Mouse (Mus musculus): ENCODE measurements around the gene Klhl29. TPM values are rescaled to one million over a fixed set of nuclear protein-coding genes. Genes with fewer than 3 reads are reported as not detected.

Gene Klhl29
- polyA plus RNA-seq, 1 experiment, result 3.0 TPM

- WGBS, result 2% methylated on average over 84 of the region's 84 CpGs
- Histone ChIP-seq H3K27me3 (ENCODE audit: control insufficient read depth, insufficient read depth, low read length) (peaks cover 28% of the 10 kb centered on the region), H3K4me1 (ENCODE audit: control insufficient read depth, insufficient read depth, insufficient read length, low read length) (peaks cover 6% of the 10 kb centered on the region; the same call in 1 of the 2 replicates), H3K4me3 (ENCODE audit: low read depth, low read length) (peak overlapping the region; percentile 65), H3K27ac (ENCODE audit: insufficient read depth, low read depth, low read length) (peak overlapping the region; percentile 2; the same call in 1 of the 2 replicates), H3K36me3 (ENCODE audit: control insufficient read depth, insufficient read depth, low read length) (no peaks in the 10 kb centered on the region)
- TF ChIP-seq CTCF (IDR thresholded peaks at IDR 0.05; ENCODE audit: extremely low read depth, insufficient read length, insufficient replicate concordance, low read depth, low read length) (no peak), POLR2A (IDR thresholded peaks at IDR 0.05; ENCODE audit: low read depth, low read length) (no peak)
Measured at GRCm38 (mm10) chr12:5374684-5375615, 532 bp downstream of the Klhl29 start.

- WGBS, result 3% methylated on average over 31 of the region's 31 CpGs
- Histone ChIP-seq H3K36me3 (ENCODE audit: control insufficient read depth, insufficient read depth, low read length) (no peaks in the 10 kb centered on the region), H3K4me3 (ENCODE audit: low read depth, low read length) (peak overlapping the region; percentile 65), H3K4me1 (ENCODE audit: control insufficient read depth, insufficient read depth, insufficient read length, low read length) (peaks cover 6% of the 10 kb centered on the region; the same call in 1 of the 2 replicates), H3K27me3 (ENCODE audit: control insufficient read depth, insufficient read depth, low read length) (peaks cover 28% of the 10 kb centered on the region), H3K27ac (ENCODE audit: insufficient read depth, low read depth, low read length) (no peak overlapping the region)
- TF ChIP-seq CTCF (IDR thresholded peaks at IDR 0.05; ENCODE audit: extremely low read depth, insufficient read length, insufficient replicate concordance, low read depth, low read length) (no peak), POLR2A (IDR thresholded peaks at IDR 0.05; ENCODE audit: low read depth, low read length) (no peak)
Measured at GRCm38 (mm10) chr12:5374196-5374683, 1.2 kb downstream of the Klhl29 start.

GRCm38 (mm10) chr12:5373641-5374195 is 1.8 kb downstream of the Klhl29 start:
- Histone ChIP-seq H3K36me3 (ENCODE audit: control insufficient read depth, insufficient read depth, low read length) (no peaks in the 10 kb centered on the region), H3K4me1 (ENCODE audit: control insufficient read depth, insufficient read depth, insufficient read length, low read length) (peaks cover 6% of the 10 kb centered on the region; the same call in 1 of the 2 replicates)
- 2% methylated on average over 42 of the region's 42 CpGs for WGBS

GRCm38 (mm10) chr12:5369396-5369795 is 6.1 kb downstream of the Klhl29 start:
- TF ChIP-seq POLR2A (IDR thresholded peaks at IDR 0.05; ENCODE audit: low read depth, low read length) (no peak), CTCF (IDR thresholded peaks at IDR 0.05; ENCODE audit: extremely low read depth, insufficient read length, insufficient replicate concordance, low read depth, low read length) (no peak)
- Histone ChIP-seq H3K27me3 (ENCODE audit: control insufficient read depth, insufficient read depth, low read length) (peaks cover 6% of the 10 kb centered on the region), H3K36me3 (ENCODE audit: control insufficient read depth, insufficient read depth, low read length) (no peaks in the 10 kb centered on the region), H3K4me3 (ENCODE audit: low read depth, low read length) (no peak overlapping the region), H3K4me1 (ENCODE audit: control insufficient read depth, insufficient read depth, insufficient read length, low read length) (0 out of 2 replicates have a peak, but pooled peaks cover 2% of the 10 kb centered on the region), H3K27ac (ENCODE audit: insufficient read depth, low read depth, low read length) (no peak overlapping the region)
- WGBS, result 87% methylated on average over 4 of the region's 4 CpGs

More at GRCm38 (mm10) chr12:5373641-5374195, 1.8 kb downstream of the Klhl29 start:
- TF ChIP-seq CTCF (IDR thresholded peaks at IDR 0.05; ENCODE audit: extremely low read depth, insufficient read length, insufficient replicate concordance, low read depth, low read length), result no peak
- no peak for TF ChIP-seq POLR2A (IDR thresholded peaks at IDR 0.05; ENCODE audit: low read depth, low read length)
- Histone ChIP-seq H3K27ac (ENCODE audit: insufficient read depth, low read depth, low read length) (no peak overlapping the region), H3K4me3 (ENCODE audit: low read depth, low read length) (peak overlapping the region; percentile 65), H3K27me3 (ENCODE audit: control insufficient read depth, insufficient read depth, low read length) (peaks cover 28% of the 10 kb centered on the region)

GRCm38 (mm10) chr12:5364836-5365235 is 10.6 kb downstream of the Klhl29 start:
- 92% methylated on average over 3 of the region's 3 CpGs for WGBS
- no peaks in the 10 kb centered on the region for H3K4me1 ChIP-seq (ENCODE audit: control insufficient read depth, insufficient read depth, insufficient read length, low read length)
- TF ChIP-seq CTCF (IDR thresholded peaks at IDR 0.05; ENCODE audit: extremely low read depth, insufficient read length, insufficient replicate concordance, low read depth, low read length) (no peak), POLR2A (IDR thresholded peaks at IDR 0.05; ENCODE audit: low read depth, low read length) (no peak)
- H3K27ac ChIP-seq (ENCODE audit: insufficient read depth, low read depth, low read length), result no peak overlapping the region
- no peaks in the 10 kb centered on the region for H3K36me3 ChIP-seq (ENCODE audit: control insufficient read depth, insufficient read depth, low read length)
- H3K27me3 ChIP-seq (ENCODE audit: control insufficient read depth, insufficient read depth, low read length), result no peaks in the 10 kb centered on the region
- H3K4me3 ChIP-seq (ENCODE audit: low read depth, low read length), result no peak overlapping the region

GRCm38 (mm10) chr12:5363961-5364634 is 11.4 kb downstream of the Klhl29 start:
- Histone ChIP-seq H3K4me1 (ENCODE audit: control insufficient read depth, insufficient read depth, insufficient read length, low read length) (no peaks in the 10 kb centered on the region), H3K27ac (ENCODE audit: insufficient read depth, low read depth, low read length) (no peak overlapping the region), H3K27me3 (ENCODE audit: control insufficient read depth, insufficient read depth, low read length) (no peaks in the 10 kb centered on the region), H3K36me3 (ENCODE audit: control insufficient read depth, insufficient read depth, low read length) (no peaks in the 10 kb centered on the region), H3K4me3 (ENCODE audit: low read depth, low read length) (no peak overlapping the region)
- TF ChIP-seq POLR2A (IDR thresholded peaks at IDR 0.05; ENCODE audit: low read depth, low read length), result no peak
- TF ChIP-seq CTCF (IDR thresholded peaks at IDR 0.05; ENCODE audit: extremely low read depth, insufficient read length, insufficient replicate concordance, low read depth, low read length), result no peak
- 88% methylated on average over 17 of the region's 17 CpGs for WGBS
